Mouse (Mus musculus) liver, adult 2 months (tissue): ENCODE data around the gene Hoxa13.

ENCODE experiments used
- CTCF ChIP-seq: fragments of 200-500 bp; IDR thresholded peaks from 2 replicates; pipeline ENCODE4 v1.5.1; 2011; ENCODE audit warnings: low read depth, low read length, control low read depth
- POLR2A ChIP-seq: fragments of 200-500 bp; IDR thresholded peaks from 2 replicates; pipeline ENCODE4 v1.6.1; 2011; ENCODE audit warnings: low read length, control low read depth; ENCODE audit not compliant: insufficient read depth; ENCODE audit errors: extremely low read depth

GRCm38 (mm10) chr6:52215070-52215469, 45.6 kb downstream of the Hoxa13 start:
- no peak for TF ChIP-seq CTCF
- TF ChIP-seq POLR2A, result no peak
